Mouse (Mus musculus): ENCODE measurements around the gene Bahcc1. TPM values are rescaled to one million over a fixed set of nuclear protein-coding genes. Genes with fewer than 3 reads are reported as not detected.

Gene Bahcc1
- total and polyA plus RNA-seq, 2 experiments from 2014 or later: 3.5 to 13.1 TPM

DNA sequence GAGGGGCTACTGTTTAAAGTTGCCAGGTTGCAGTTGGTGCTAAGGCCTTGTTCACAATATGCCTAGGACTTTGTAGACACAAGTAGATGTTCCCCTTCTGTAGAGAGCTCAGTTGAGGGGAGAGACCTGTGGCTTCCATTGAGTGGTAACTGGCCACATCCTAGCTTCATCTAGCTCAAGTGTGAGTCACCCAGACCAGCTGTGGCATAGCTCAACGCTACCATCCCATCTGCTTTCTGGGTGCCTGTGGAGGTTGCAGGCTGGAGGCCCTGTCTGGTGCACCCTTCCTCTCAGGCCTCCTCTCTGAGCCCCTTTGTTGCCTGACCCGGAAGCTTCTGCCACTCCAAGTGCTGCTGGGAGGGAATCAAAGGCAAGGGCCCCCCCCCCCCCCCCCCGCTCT is 34.9 kb downstream of the Bahcc1 start:
- 79% methylated on average over 2 of the region's 3 CpGs for WGBS
- no peak for TF ChIP-seq EP300 (IDR thresholded peaks at IDR 0.05; ENCODE audit: low read depth)
- no peak overlapping the region for H3K4me2 ChIP-seq (ENCODE audit: low read depth, low read length)
- no peak overlapping the region for H3K9ac ChIP-seq (replicated peaks; ENCODE audit: low read depth, low read length)
- no peak for DNase-seq (ENCODE audit: low spot score)
- no peak overlapping the region for H3K4me3 ChIP-seq (ENCODE audit: low read depth, low read length)
- peaks cover 17% of the 10 kb centered on the region; the same call in 1 of the 2 replicates for H3K4me1 ChIP-seq (ENCODE audit: control insufficient read depth, insufficient read depth)
- H3K36me3 ChIP-seq (replicated peaks; ENCODE audit: control insufficient read depth, insufficient read depth, low read length): peaks cover 17% of the 10 kb centered on the region
- H3K27me3 ChIP-seq (ENCODE audit: control insufficient read depth, insufficient read depth, low read length): no peaks in the 10 kb centered on the region
- no peaks in the 10 kb centered on the region for H3K9me3 ChIP-seq (replicated peaks; ENCODE audit: control insufficient read depth, low read length)
- ATAC-seq (ENCODE audit: insufficient read depth, low read depth): no peak
- no peak overlapping the region for H3K27ac ChIP-seq (ENCODE audit: low read depth)

DNA sequence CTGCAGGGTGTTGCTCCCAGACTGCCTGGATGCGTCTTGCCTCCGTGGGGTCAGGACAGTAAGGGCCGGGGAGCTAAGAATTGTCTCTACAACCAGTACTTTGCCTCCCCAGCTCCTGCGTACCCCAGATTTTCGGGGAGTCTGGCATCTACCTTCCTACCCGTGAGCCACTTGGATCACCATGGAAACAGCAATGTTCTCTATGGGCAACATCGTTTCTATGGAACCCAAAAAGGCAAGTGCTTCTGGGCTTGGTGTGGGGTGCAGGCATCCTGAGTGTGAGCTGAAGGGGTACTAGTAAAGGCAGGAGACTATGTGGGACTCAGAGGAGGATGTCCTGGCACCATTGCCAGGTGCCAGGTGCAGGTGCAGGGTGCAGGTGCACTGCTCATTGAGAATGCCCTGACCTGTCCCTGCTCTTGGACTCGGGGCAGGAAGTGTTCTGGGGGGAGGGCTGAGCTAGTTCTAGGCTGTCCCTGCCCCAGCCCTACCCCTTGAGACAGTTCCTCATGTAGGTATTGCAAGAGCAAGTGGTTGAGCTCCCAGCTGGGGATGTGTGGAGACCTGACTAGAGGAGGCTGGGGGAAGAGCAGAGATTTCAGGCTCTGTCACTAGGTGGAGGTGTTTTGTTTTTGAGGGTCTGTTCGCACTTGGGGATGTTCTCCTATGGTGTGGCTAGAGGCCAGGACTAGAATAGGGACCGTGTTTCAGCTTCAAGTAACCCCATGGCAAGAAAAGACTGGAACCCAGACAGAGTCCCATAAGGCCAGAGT is 35.6 kb downstream of the Bahcc1 start:
- H3K4me1 ChIP-seq (ENCODE audit: control insufficient read depth, insufficient read depth): peaks cover 17% of the 10 kb centered on the region; the same call in 1 of the 2 replicates
- no peak for ATAC-seq (ENCODE audit: insufficient read depth, low read depth)
- H3K4me2 ChIP-seq (ENCODE audit: low read depth, low read length): no peak overlapping the region
- H3K27ac ChIP-seq (ENCODE audit: low read depth): no peak overlapping the region
- H3K9me3 ChIP-seq (replicated peaks; ENCODE audit: control insufficient read depth, low read length): no peaks in the 10 kb centered on the region
- H3K9ac ChIP-seq (replicated peaks; ENCODE audit: low read depth, low read length): no peak overlapping the region
- 78% methylated on average over 10 of the region's 10 CpGs for WGBS
- peaks cover 24% of the 10 kb centered on the region for H3K36me3 ChIP-seq (replicated peaks; ENCODE audit: control insufficient read depth, insufficient read depth, low read length)
- TF ChIP-seq EP300 (IDR thresholded peaks at IDR 0.05; ENCODE audit: low read depth) (no peak), CTCF (IDR thresholded peaks at IDR 0.05; ENCODE audit: low read depth) (no peak)
- no peak overlapping the region for H3K4me3 ChIP-seq (ENCODE audit: low read depth, low read length)
- no peaks in the 10 kb centered on the region for H3K27me3 ChIP-seq (ENCODE audit: control insufficient read depth, insufficient read depth, low read length)
- DNase-seq (ENCODE audit: low spot score): no peak

DNA sequence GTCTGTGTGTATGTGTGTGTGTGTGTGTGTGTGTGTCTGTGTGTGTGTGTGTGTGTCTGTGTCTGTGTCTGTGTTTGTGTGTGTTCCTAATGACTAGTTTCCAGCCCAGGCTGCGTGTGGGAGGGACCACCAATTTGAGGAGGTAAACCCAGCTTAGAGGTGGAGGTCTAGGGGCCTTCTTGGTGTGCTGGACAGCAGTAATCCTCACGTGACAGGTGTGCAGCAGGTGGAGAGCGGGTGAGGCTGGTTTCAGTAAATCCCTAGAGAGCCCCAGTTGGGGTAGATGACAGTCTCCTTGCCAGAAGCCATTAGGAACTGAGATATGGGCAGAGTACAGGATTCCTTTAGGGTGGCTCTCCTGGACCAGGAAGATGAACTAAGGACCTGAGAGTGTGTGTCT is 36.3 kb downstream of the Bahcc1 start:
- no peak for DNase-seq (ENCODE audit: low spot score)
- H3K9me3 ChIP-seq (replicated peaks; ENCODE audit: control insufficient read depth, low read length): no peaks in the 10 kb centered on the region
- H3K4me2 ChIP-seq (ENCODE audit: low read depth, low read length): no peak overlapping the region
- ATAC-seq (ENCODE audit: insufficient read depth, low read depth): no peak
- peaks cover 17% of the 10 kb centered on the region; the same call in 1 of the 2 replicates for H3K4me1 ChIP-seq (ENCODE audit: control insufficient read depth, insufficient read depth)
- H3K9ac ChIP-seq (replicated peaks; ENCODE audit: low read depth, low read length): no peak overlapping the region
- H3K27me3 ChIP-seq (ENCODE audit: control insufficient read depth, insufficient read depth, low read length): no peaks in the 10 kb centered on the region
- 94% methylated on average over 3 of the region's 3 CpGs for WGBS
- H3K36me3 ChIP-seq (replicated peaks; ENCODE audit: control insufficient read depth, insufficient read depth, low read length): peaks cover 30% of the 10 kb centered on the region
- no peak for TF ChIP-seq CTCF (IDR thresholded peaks at IDR 0.05; ENCODE audit: low read depth)
- TF ChIP-seq EP300 (IDR thresholded peaks at IDR 0.05; ENCODE audit: low read depth): no peak
- no peak overlapping the region for H3K27ac ChIP-seq (ENCODE audit: low read depth)
- H3K4me3 ChIP-seq (ENCODE audit: low read depth, low read length): no peak overlapping the region

DNA sequence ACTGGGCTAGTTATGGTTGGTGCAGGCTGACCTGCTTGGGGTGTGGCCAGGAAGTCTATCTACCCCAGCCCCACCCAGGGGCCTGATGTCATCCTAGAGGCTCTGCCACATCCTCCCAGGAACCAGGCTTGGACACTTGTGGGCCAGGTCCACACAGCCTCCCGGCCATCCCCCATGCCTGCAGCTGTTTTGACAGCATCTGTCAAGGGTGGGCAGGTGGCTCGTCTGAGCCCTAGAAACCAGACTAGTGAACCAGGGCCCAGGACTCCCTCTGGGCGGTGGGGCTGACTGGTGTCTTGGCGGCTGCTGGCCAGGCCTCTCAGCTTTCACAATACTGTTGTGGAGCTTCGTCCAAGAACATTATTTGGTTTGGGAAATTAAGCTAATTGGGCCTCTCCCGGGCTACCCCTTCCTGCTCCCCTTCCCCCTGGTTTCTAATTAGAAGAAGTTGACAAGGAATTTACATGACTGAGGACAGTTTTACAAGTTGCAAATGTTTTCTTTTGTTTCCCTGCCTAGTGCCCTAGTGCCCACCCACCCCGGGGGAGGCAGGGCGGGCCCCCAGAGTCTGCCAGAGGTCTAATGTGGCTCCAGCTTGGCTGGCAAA is 36.9 kb downstream of the Bahcc1 start:
- Histone ChIP-seq H3K9me3 (replicated peaks; ENCODE audit: control insufficient read depth, low read length) (no peaks in the 10 kb centered on the region), H3K36me3 (replicated peaks; ENCODE audit: control insufficient read depth, insufficient read depth, low read length) (peaks cover 36% of the 10 kb centered on the region), H3K4me3 (ENCODE audit: low read depth, low read length) (no peak overlapping the region), H3K9ac (replicated peaks; ENCODE audit: low read depth, low read length) (no peak overlapping the region), H3K4me2 (ENCODE audit: low read depth, low read length) (no peak overlapping the region), H3K27me3 (ENCODE audit: control insufficient read depth, insufficient read depth, low read length) (no peaks in the 10 kb centered on the region), H3K4me1 (ENCODE audit: control insufficient read depth, insufficient read depth) (peaks cover 17% of the 10 kb centered on the region; the same call in 1 of the 2 replicates), H3K27ac (ENCODE audit: low read depth) (no peak overlapping the region)
- WGBS: 52% methylated on average over 8 of the region's 8 CpGs
- TF ChIP-seq EP300 (IDR thresholded peaks at IDR 0.05; ENCODE audit: low read depth): no peak
- no peak for TF ChIP-seq CTCF (IDR thresholded peaks at IDR 0.05; ENCODE audit: low read depth)
- no peak for ATAC-seq (ENCODE audit: insufficient read depth, low read depth)
- no peak for DNase-seq (ENCODE audit: low spot score)

DNA sequence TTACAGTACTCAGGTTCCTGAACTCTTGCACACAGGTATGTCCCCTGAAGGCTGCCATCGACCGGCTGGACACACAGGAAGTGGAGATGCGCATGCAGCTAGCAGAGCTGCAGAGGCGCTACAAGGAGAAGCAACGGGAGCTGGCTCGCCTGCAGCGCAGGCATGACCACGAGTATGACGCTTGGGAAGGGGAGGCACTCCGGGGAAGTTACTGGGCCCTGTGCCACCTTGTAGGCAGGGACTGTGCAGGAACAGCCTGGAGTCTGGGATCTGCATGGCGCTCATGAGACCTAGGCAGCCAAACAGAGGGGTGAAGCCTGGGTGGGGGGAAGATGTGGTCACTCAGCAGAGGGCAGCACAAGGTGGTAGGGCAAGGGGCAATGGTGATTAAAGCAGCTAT is 46.6 kb downstream of the Bahcc1 start:
- Histone ChIP-seq H3K36me3 (replicated peaks; ENCODE audit: control insufficient read depth, insufficient read depth, low read length) (peaks cover 44% of the 10 kb centered on the region), H3K27ac (ENCODE audit: low read depth) (no peak overlapping the region), H3K4me3 (ENCODE audit: low read depth, low read length) (no peak overlapping the region), H3K27me3 (ENCODE audit: control insufficient read depth, insufficient read depth, low read length) (no peaks in the 10 kb centered on the region), H3K9me3 (replicated peaks; ENCODE audit: control insufficient read depth, low read length) (no peaks in the 10 kb centered on the region), H3K4me1 (ENCODE audit: control insufficient read depth, insufficient read depth) (peaks cover 23% of the 10 kb centered on the region), H3K4me2 (ENCODE audit: low read depth, low read length) (no peak overlapping the region), H3K9ac (replicated peaks; ENCODE audit: low read depth, low read length) (no peak overlapping the region)
- WGBS: 56% methylated on average over 11 of the region's 11 CpGs
- DNase-seq (ENCODE audit: low spot score) (no peak), ATAC-seq (ENCODE audit: insufficient read depth, low read depth) (no peak)
- TF ChIP-seq EP300 (IDR thresholded peaks at IDR 0.05; ENCODE audit: low read depth) (no peak), CTCF (IDR thresholded peaks at IDR 0.05; ENCODE audit: low read depth) (no peak)
